Mouse (Mus musculus) liver, embryonic 13.5 days (tissue): ENCODE data around the gene Faap24. TPM values are rescaled to one million over a fixed set of nuclear protein-coding genes. Genes with fewer than 3 reads are reported as not detected.

Source experiments
- ATAC-seq: fragments of 200-750 bp; cut with Nextera tagmentation; 2 replicates; pipeline ENCODE4 v1.8.0; 2017; ENCODE audit warnings: low read depth, mild to moderate bottlenecking, moderate number of reproducible peaks, moderate library complexity
- DNase-seq: peaks from one replicate; pipeline ENCODE4 v3.0.0; 2022
- H3K27ac ChIP-seq: fragments of 300-500 bp; sonication (generic); 2 replicates; pipeline ENCODE4 v1.5.1; 2015; ENCODE audit warnings: moderate library complexity, mild to moderate bottlenecking, inconsistent platforms
- H3K27me3 ChIP-seq: fragments of 300-500 bp; sonication (generic); 2 replicates; pipeline ENCODE4 v1.6.1; 2015; ENCODE audit warnings: mild to moderate bottlenecking, inconsistent platforms
- H3K36me3 ChIP-seq: fragments of 300-500 bp; sonication (generic); 2 replicates; pipeline ENCODE4 v1.6.1; 2015; ENCODE audit warnings: mild to moderate bottlenecking, inconsistent platforms
- H3K4me1 ChIP-seq: fragments of 300-500 bp; sonication (generic); replicated peaks from 2 replicates; pipeline ENCODE4 v1.6.1; 2015; ENCODE audit warnings: inconsistent platforms
- H3K4me2 ChIP-seq: fragments of 300-500 bp; sonication (generic); 2 replicates; pipeline ENCODE4 v1.6.1; 2015; ENCODE audit warnings: inconsistent platforms, mild to moderate bottlenecking, moderate library complexity
- H3K4me3 ChIP-seq: fragments of 300-500 bp; sonication (generic); replicated peaks from 2 replicates; pipeline ENCODE4 v1.5.1; 2015; ENCODE audit warnings: mild to moderate bottlenecking, inconsistent platforms
- H3K9ac ChIP-seq: fragments of 300-500 bp; sonication (generic); 2 replicates; pipeline ENCODE4 v1.6.1; 2015; ENCODE audit warnings: mild to moderate bottlenecking, inconsistent platforms
- H3K9me3 ChIP-seq: fragments of 300-500 bp; sonication (generic); replicated peaks from 2 replicates; pipeline ENCODE4 v1.6.1; 2016; ENCODE audit warnings: inconsistent platforms
- WGBS: fragments of 180-500 bp; shearing (Covaris S2); methylation state at CpG from one replicate; pipeline ENCODE4 v1.1.7; 2015; ENCODE audit not compliant: insufficient replicate concordance; 5-methylcytosine and 5-hydroxymethylcytosine counted together
- polyA plus RNA-seq: library from polyadenylated mRNA; unstranded; fragments of >200 nt; fragmentation: Nextera tagmentation; extraction: Ambion mirVana; gene quantifications from 2 replicates; pipeline ENCODE4 v1.2.1, GENCODE M21; 2015

Gene Faap24
- polyA plus RNA-seq, 1 experiment from 2014 or later, result 28.9 TPM

DNA sequence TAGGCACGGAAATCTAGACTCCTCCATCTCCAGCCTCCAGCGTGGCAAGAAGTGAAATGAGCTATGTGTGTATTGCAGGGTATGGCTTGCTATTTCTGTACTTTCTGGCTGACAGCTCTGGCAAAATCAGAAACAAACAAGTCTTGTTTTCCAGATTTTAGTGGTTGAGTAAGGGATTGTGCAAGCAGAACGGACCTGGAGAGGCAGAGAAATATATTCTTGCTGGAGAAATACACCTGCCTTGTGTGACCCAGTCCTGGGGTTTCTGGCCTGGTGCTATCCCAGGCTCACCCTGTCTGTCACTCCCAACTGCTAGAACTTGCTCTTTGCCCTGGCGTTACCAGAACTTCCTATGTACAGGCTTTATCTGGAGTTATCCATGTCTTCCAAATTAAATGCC lies 54.1 kb downstream of the Faap24 start:
- no peak for ATAC-seq
- DNase-seq, result no peak

More for the DNA sequence above, 54.1 kb downstream of the Faap24 start:
- Histone ChIP-seq H3K9me3 (no peaks in the 10 kb centered on the region), H3K9ac (no peak overlapping the region), H3K4me2 (no peak overlapping the region), H3K27ac (no peak overlapping the region), H3K36me3 (no peaks in the 10 kb centered on the region), H3K4me1 (peaks cover 5% of the 10 kb centered on the region), H3K27me3 (peaks cover 23% of the 10 kb centered on the region), H3K4me3 (no peak overlapping the region)
- 42% methylated on average over 4 of the region's 4 CpGs for WGBS

Other genes with a start within 250 kb of the Faap24 start
- gene Slc7a10, start 210.5 kb downstream of the Faap24 start, polyA plus RNA-seq, result 0.41 and 0.54 TPM in 2 replicates
- 0.38 and 0.50 TPM in 2 replicates for gene Lrp3, start 181.3 kb downstream of the Faap24 start, polyA plus RNA-seq
- 7.3 and 8.5 TPM in 2 replicates for gene Gpatch1, start 78.4 kb downstream of the Faap24 start, polyA plus RNA-seq
- gene Rhpn2, start 62.7 kb downstream of the Faap24 start, polyA plus RNA-seq, result 3.8 and 4.6 TPM in 2 replicates
- gene Cep89, start 199 bp upstream of the Faap24 start, polyA plus RNA-seq, result 19.7 and 22.9 TPM in 2 replicates
- 2.2 and 2.5 TPM in 2 replicates for gene Slc7a9, start 52.0 kb upstream of the Faap24 start, polyA plus RNA-seq
- gene Tdrd12, start 140.9 kb upstream of the Faap24 start, polyA plus RNA-seq, result 0.07 and 0.33 TPM in 2 replicates
- gene Nudt19, start 159.5 kb upstream of the Faap24 start, polyA plus RNA-seq, result 96.0 and 105 TPM in 2 replicates
- 0.03 and 0.05 TPM in 2 replicates for gene Rgs9bp, start 188.7 kb upstream of the Faap24 start, polyA plus RNA-seq
- gene Ankrd27, start 189.4 kb upstream of the Faap24 start, polyA plus RNA-seq, result 26.1 and 31.7 TPM in 2 replicates